Mouse (Mus musculus): ENCODE data around the gene Slc35g3.

- TF ChIP-seq CTCF (IDR thresholded peaks at IDR 0.05; ENCODE audit: low read depth) (peak; percentile 83), EP300 (optimal IDR thresholded peaks at IDR 0.05) (no peak)
Measured at GRCm38 (mm10) chr11:69803786-69804651, 42.3 kb upstream of the Slc35g3 start.
